ENCODE assay signal across 27 mouse cellular contexts in the genomic region with DNA sequence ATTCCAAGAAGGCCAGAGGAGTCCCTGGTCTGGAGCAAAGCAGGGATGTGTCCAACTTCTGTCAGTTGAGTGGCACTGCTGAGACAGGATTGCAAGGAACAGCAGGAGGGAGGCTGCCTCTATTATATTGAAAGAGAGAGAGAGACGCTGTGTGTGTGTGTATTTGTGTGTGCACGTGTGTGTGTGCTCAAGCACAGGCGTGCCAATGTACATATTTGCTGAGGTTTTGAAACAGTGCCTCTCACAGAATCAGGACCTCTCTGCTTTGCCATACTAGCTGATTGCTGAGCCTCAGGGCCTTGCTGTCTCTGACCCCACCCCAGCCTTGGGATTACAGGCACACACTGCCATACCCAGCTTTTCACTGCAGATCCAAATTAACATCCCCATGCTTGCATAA. TPM values are rescaled to one million over a fixed set of nuclear protein-coding genes. Genes with fewer than 3 reads are reported as not detected.
DNase-seq lines count a peak whose midpoint lies in the region; ATAC-seq and TF ChIP-seq lines count a peak whose summit lies in the region.
"Had no signal": no experiment of that assay in that cellular context is flagged by ENCODE, and none has a peak within 500 bp of the region (broad histone marks: within the 10 kb centered on the region; RNA-seq: fewer than 3 reads in every experiment).

No protein-coding gene starts in this region.

- H3K4me1 ChIP-seq in liver, embryonic 14.5 days (replicated peaks; ENCODE audit: control insufficient read depth in 2 of 2, insufficient read depth in 2 of 2, low read length in 1 of 2) = peaks cover 0 to 5% of the 10 kb centered on the region in 2 experiments; a peak in 2 of 4 replicates
- H3K4me1 ChIP-seq in liver, embryonic 11.5 days (replicated peaks; ENCODE audit: control insufficient read depth, insufficient read depth, low read length) = no peaks in the 10 kb centered on the region
- peaks cover 7% of the 10 kb centered on the region for H3K4me1 ChIP-seq in lung, adult 2 months (ENCODE audit: control insufficient read depth, insufficient read depth, low read length)
- H3K4me1 ChIP-seq in forebrain, postnatal 0 days (ENCODE audit: insufficient read depth) = no peaks in the 10 kb centered on the region
- H3K4me1 ChIP-seq: forebrain, embryonic 10.5 days; hindbrain, embryonic 15.5 days; neural tube, embryonic 13.5 days had no signal

- H3K9me3 ChIP-seq in liver, embryonic 14.5 days (ENCODE audit: control insufficient read depth, low read length) = no peaks in the 10 kb centered on the region
- H3K9me3 ChIP-seq in liver, embryonic 11.5 days (ENCODE audit: control insufficient read depth, low read length) = no peaks in the 10 kb centered on the region
- no peaks in the 10 kb centered on the region for H3K9me3 ChIP-seq in forebrain, postnatal 0 days (ENCODE audit: low read length)
- H3K9me3 ChIP-seq: embryonic facial prominence, embryonic 10.5 days; forebrain, embryonic 10.5 days; hindbrain, embryonic 15.5 days; neural tube, embryonic 13.5 days had no signal

- TF ChIP-seq EP300 in liver, embryonic 14.5 days (IDR thresholded peaks at IDR 0.05; ENCODE audit: low read depth) = no peak

- no peak overlapping the region for H3K4me3 ChIP-seq in liver, embryonic 14.5 days (ENCODE audit: insufficient read depth in 1 of 2, low read depth in 2 of 2, low read length in 2 of 2)
- no peak overlapping the region for H3K4me3 ChIP-seq in liver, embryonic 11.5 days (ENCODE audit: low read depth, low read length)
- no peak overlapping the region for H3K4me3 ChIP-seq in lung, adult 2 months (replicated peaks; ENCODE audit: extremely low read depth, low read depth, low read length)
- no peak overlapping the region for H3K4me3 ChIP-seq in forebrain, postnatal 0 days (ENCODE audit: low read depth, low read length)
- H3K4me3 ChIP-seq: embryonic facial prominence, embryonic 10.5 days; forebrain, embryonic 10.5 days; hindbrain, embryonic 15.5 days; myocyte; neural tube, embryonic 13.5 days had no signal

- H3K9ac ChIP-seq in liver, embryonic 14.5 days (replicated peaks) = no peak overlapping the region
- no peak overlapping the region for H3K9ac ChIP-seq in liver, embryonic 11.5 days (ENCODE audit: low read depth, low read length)
- H3K9ac ChIP-seq in forebrain, postnatal 0 days = no peak overlapping the region
- H3K9ac ChIP-seq: hindbrain, embryonic 15.5 days; neural tube, embryonic 13.5 days had no signal

- 63% methylated on average over 3 of the region's 3 CpGs for WGBS in liver, embryonic 14.5 days (ENCODE audit: insufficient replicate concordance)
- 81% methylated on average over 3 of the region's 3 CpGs for WGBS in liver, embryonic 11.5 days
- 54% methylated on average over 3 of the region's 3 CpGs for WGBS in lung, adult 2 months
- WGBS in forebrain, postnatal 0 days = 63% methylated on average over 3 of the region's 3 CpGs

- no peak overlapping the region for H3K4me2 ChIP-seq in liver, embryonic 14.5 days (ENCODE audit: low read depth)
- H3K4me2 ChIP-seq in liver, embryonic 11.5 days = no peak overlapping the region
- H3K4me2 ChIP-seq in forebrain, postnatal 0 days (ENCODE audit: low read depth) = no peak overlapping the region
- H3K4me2 ChIP-seq: hindbrain, embryonic 15.5 days; neural tube, embryonic 13.5 days had no signal

- H3K27me3 ChIP-seq in liver, embryonic 14.5 days (ENCODE audit: control insufficient read depth, insufficient read depth, low read length) = no peaks in the 10 kb centered on the region
- H3K27me3 ChIP-seq in liver, embryonic 11.5 days (replicated peaks; ENCODE audit: control insufficient read depth, insufficient read depth, low read length) = no peaks in the 10 kb centered on the region
- H3K27me3 ChIP-seq in forebrain, postnatal 0 days (ENCODE audit: insufficient read depth, low read length) = no peaks in the 10 kb centered on the region
- H3K27me3 ChIP-seq: hindbrain, embryonic 15.5 days; neural tube, embryonic 13.5 days had no signal

- TF ChIP-seq POLR2A in lung, adult 2 months (IDR thresholded peaks at IDR 0.05; ENCODE audit: borderline replicate concordance, extremely low read depth, low read depth, low read length) = no peak

- DNase-seq in liver, embryonic 14.5 days (ENCODE audit: low read depth in 3 of 3, low spot score in 3 of 3) = no peak
- DNase-seq in liver, embryonic 11.5 days (ENCODE audit: low spot score) = no peak
- DNase-seq in lung, adult 2 months = peak; percentile 36
- DNase-seq in lung, postnatal 25 days (ENCODE audit: low spot score) = peak; percentile 24
- no peak for DNase-seq in forebrain, postnatal 0 days
- no peak for DNase-seq in gastrocnemius, postnatal 14 days
- DNase-seq in thymus, postnatal 10 days (ENCODE audit: low spot score in 2 of 2) = no peak
- DNase-seq: adrenal gland, postnatal 25 days; cerebellum, adult 9-10 months; heart, postnatal 4 days; layer of hippocampus, adult 9-11 months; left cerebral cortex, postnatal 4 days; retina, postnatal 1 day had no signal

- H3K27ac ChIP-seq in liver, embryonic 14.5 days = no peak overlapping the region
- H3K27ac ChIP-seq in liver, embryonic 11.5 days (ENCODE audit: low read depth, low read length) = no peak overlapping the region
- no peak overlapping the region for H3K27ac ChIP-seq in forebrain, postnatal 0 days (ENCODE audit: low read depth, low read length)
- H3K27ac ChIP-seq: embryonic facial prominence, embryonic 10.5 days; forebrain, embryonic 10.5 days; hindbrain, embryonic 15.5 days; kidney, postnatal 0 days; neural tube, embryonic 13.5 days had no signal

- no peaks in the 10 kb centered on the region for H3K36me3 ChIP-seq in liver, embryonic 14.5 days (replicated peaks; ENCODE audit: control insufficient read depth, insufficient read depth, low read depth)
- H3K36me3 ChIP-seq in liver, embryonic 11.5 days (ENCODE audit: control insufficient read depth, insufficient read depth, low read length) = no peaks in the 10 kb centered on the region
- H3K36me3 ChIP-seq in forebrain, postnatal 0 days (ENCODE audit: insufficient read depth) = no peaks in the 10 kb centered on the region
- H3K36me3 ChIP-seq: embryonic facial prominence, embryonic 10.5 days; forebrain, embryonic 10.5 days; hindbrain, embryonic 15.5 days; neural tube, embryonic 13.5 days had no signal

- peak; percentile 41; the same call in 1 of the 2 replicates for ATAC-seq in liver, embryonic 14.5 days (ENCODE audit: insufficient read depth)
- ATAC-seq in liver, embryonic 11.5 days (replicated peaks; ENCODE audit: low FRiP score) = no peak
- ATAC-seq in forebrain, postnatal 0 days = no peak
- ATAC-seq: midbrain, embryonic 16.5 days had no signal

- intact Hi-C loops in gastrocnemius, postnatal 14 days (cut with DNase I; ENCODE audit: low total_unique reads) = no loop called here

- TF ChIP-seq CTCF in liver, embryonic 14.5 days (IDR thresholded peaks at IDR 0.05; ENCODE audit: low read depth) = no peak
- TF ChIP-seq CTCF in lung, adult 2 months (IDR thresholded peaks at IDR 0.05; ENCODE audit: insufficient read depth, low read length) = no peak
- no peak for TF ChIP-seq CTCF in forebrain, postnatal 0 days (IDR thresholded peaks at IDR 0.05; ENCODE audit: low read depth)

RNA-seq across cellular contexts. Expression of gene Gbp6, which starts 2.2 kb away (rescaled TPM):
- polyA plus RNA-seq in liver, embryonic 14.5 days (2012; rRNA removed) = 0.58 and 1.1 TPM in 2 replicates
- polyA plus RNA-seq in liver, embryonic 14.5 days (2014; fragmentation: Nextera tagmentation; extraction: Ambion mirVana) = 1.0 and 1.7 TPM in 2 replicates
- polyA plus RNA-seq in liver, embryonic 11.5 days (2014; fragmentation: Nextera tagmentation; extraction: Ambion mirVana) = 0.18 and 0.25 TPM in 2 replicates
- 3.2 and 4.4 TPM in 2 replicates for polyA plus RNA-seq in lung, adult 2 months (2012; rRNA removed)
- 2.0 and 3.2 TPM in 2 replicates for total RNA-seq in forebrain, postnatal 0 days (2014; rRNA removed)
- 1.1 and 1.8 TPM in 2 replicates for polyA plus RNA-seq in forebrain, postnatal 0 days (2015; fragmentation: Nextera tagmentation; extraction: Ambion mirVana)
- 1 to 10 TPM in 1 of 2 experiments, under 1 TPM in 1; 0.70 to 1.0 TPM for total RNA-seq in gastrocnemius, postnatal 14 days (2021)
- total RNA-seq: ES-E14 had no signal

RNA-seq across cellular contexts. Expression of gene Gm43302, which starts 2.3 kb away (rescaled TPM):
- polyA plus RNA-seq in liver, embryonic 14.5 days (2012; rRNA removed) = 0.13 and 0.27 TPM in 2 replicates
- polyA plus RNA-seq in liver, embryonic 14.5 days (2014; fragmentation: Nextera tagmentation; extraction: Ambion mirVana) = 0.13 TPM in 2 replicates
- not detected in 2 replicates for polyA plus RNA-seq in liver, embryonic 11.5 days (2014; fragmentation: Nextera tagmentation; extraction: Ambion mirVana)
- 1.5 and 1.6 TPM in 2 replicates for polyA plus RNA-seq in lung, adult 2 months (2012; rRNA removed)
- not detected in 2 replicates for total RNA-seq in forebrain, postnatal 0 days (2014; rRNA removed)
- polyA plus RNA-seq in forebrain, postnatal 0 days (2015; fragmentation: Nextera tagmentation; extraction: Ambion mirVana) = 0.33 TPM in 1 of 2 replicates, not detected in the other
- not detected for total RNA-seq in gastrocnemius, postnatal 14 days (2021)
- total RNA-seq: common myeloid progenitor, adult 5-6 weeks; ES-E14; gastrocnemius, postnatal 4 days; heart, postnatal 4 days; left cerebral cortex, adult 18-20 months; megakaryocyte-erythroid progenitor cell, adult 5-6 weeks had no signal
- polyA plus RNA-seq: embryonic facial prominence, embryonic 10.5 days; forebrain, embryonic 10.5 days; heart, embryonic 16.5 days; intestine, embryonic 14.5 days; kidney, postnatal 0 days; neural tube, embryonic 13.5 days had no signal

RNA-seq across cellular contexts. Expression of gene Gbp10, which starts 56.4 kb away (rescaled TPM):
- 0.08 and 0.11 TPM in 2 replicates for polyA plus RNA-seq in liver, embryonic 14.5 days (2012; rRNA removed)
- polyA plus RNA-seq in liver, embryonic 14.5 days (2014; fragmentation: Nextera tagmentation; extraction: Ambion mirVana) = 0.14 TPM in 1 of 2 replicates, not detected in the other
- 0.23 TPM in 1 of 2 replicates, not detected in the other for polyA plus RNA-seq in liver, embryonic 11.5 days (2014; fragmentation: Nextera tagmentation; extraction: Ambion mirVana)
- polyA plus RNA-seq in lung, adult 2 months (2012; rRNA removed) = 0.50 and 1.2 TPM in 2 replicates
- 0.57 and 0.69 TPM in 2 replicates for total RNA-seq in forebrain, postnatal 0 days (2014; rRNA removed)
- 0.56 and 0.78 TPM in 2 replicates for polyA plus RNA-seq in forebrain, postnatal 0 days (2015; fragmentation: Nextera tagmentation; extraction: Ambion mirVana)
- under 1 TPM; 0.10 to 0.64 TPM for total RNA-seq in gastrocnemius, postnatal 14 days (2021)
- total RNA-seq: adrenal gland, postnatal 25 days; common myeloid progenitor, adult 5-6 weeks; heart, postnatal 4 days; left cerebral cortex, adult 18-20 months; left cerebral cortex, postnatal 4 days; megakaryocyte-erythroid progenitor cell, adult 5-6 weeks had no signal
- polyA plus RNA-seq: forebrain, embryonic 10.5 days; intestine, embryonic 14.5 days had no signal

Comparison
In these comparisons a context has a peak if more than half of its experiments do, and no peak if none do; other contexts are left out.
1. DNase-seq: peak in lung, adult 2 months (single experiment) and lung, postnatal 25 days (single experiment); none in liver, embryonic 14.5 days (0 of 3), liver, embryonic 11.5 days (single experiment), forebrain, postnatal 0 days (single experiment), gastrocnemius, postnatal 14 days (single experiment) and thymus, postnatal 10 days (0 of 2).